Mouse (Mus musculus) limb, embryonic 13.5 days (tissue): Measurements from ENCODE around the gene Psen2. TPM values are rescaled to one million over a fixed set of nuclear protein-coding genes. Genes with fewer than 3 reads are reported as not detected.

Experiments
- ATAC-seq: fragments of 200-750 bp; cut with Nextera tagmentation; 2 replicates; pipeline ENCODE4 v1.8.0; 2017; ENCODE audit warnings: low read depth, moderate number of reproducible peaks, moderate TSS enrichment; ENCODE audit not compliant: low FRiP score
- H3K27ac ChIP-seq: fragments of 300-500 bp; sonication (generic); 2 replicates; pipeline ENCODE4 v1.5.1; 2015; ENCODE audit warnings: inconsistent platforms, mild to moderate bottlenecking, moderate library complexity
- H3K27me3 ChIP-seq: fragments of 300-500 bp; sonication (generic); 2 replicates; pipeline ENCODE4 v1.6.1; 2015; ENCODE audit warnings: mild to moderate bottlenecking, inconsistent platforms
- H3K36me3 ChIP-seq: fragments of 300-500 bp; sonication (generic); 2 replicates; pipeline ENCODE4 v1.6.1; 2015; ENCODE audit warnings: inconsistent platforms, mild to moderate bottlenecking, moderate library complexity
- H3K4me1 ChIP-seq: fragments of 300-500 bp; sonication (generic); 2 replicates; pipeline ENCODE4 v1.6.1; 2015; ENCODE audit warnings: inconsistent platforms
- H3K4me2 ChIP-seq: fragments of 300-500 bp; sonication (generic); replicated peaks from 2 replicates; pipeline ENCODE4 v1.6.1; 2015; ENCODE audit warnings: inconsistent platforms, mild to moderate bottlenecking, moderate library complexity
- H3K4me3 ChIP-seq: fragments of 300-500 bp; sonication (generic); 2 replicates; pipeline ENCODE4 v1.5.1; 2015; ENCODE audit warnings: moderate library complexity, mild to moderate bottlenecking, inconsistent platforms
- H3K9ac ChIP-seq: fragments of 300-500 bp; sonication (generic); 2 replicates; pipeline ENCODE4 v1.6.1; 2015; ENCODE audit warnings: mild to moderate bottlenecking, inconsistent platforms
- H3K9me3 ChIP-seq: fragments of 300-500 bp; sonication (generic); 2 replicates; pipeline ENCODE4 v1.6.1; 2016; ENCODE audit warnings: inconsistent platforms
- WGBS: fragments of 180-500 bp; shearing (Covaris S2); methylation state at CpG from one replicate; pipeline ENCODE4 v1.1.7; 2015; 5-methylcytosine and 5-hydroxymethylcytosine counted together
- polyA plus RNA-seq: library from polyadenylated mRNA; unstranded; fragments of >200 nt; fragmentation: Nextera tagmentation; extraction: Ambion mirVana; gene quantifications from 2 replicates; pipeline ENCODE4 v1.2.1, GENCODE M21; 2015

Psen2 gene
- polyA plus RNA-seq, 1 experiment from 2014 or later: 14.5 TPM

DNA sequence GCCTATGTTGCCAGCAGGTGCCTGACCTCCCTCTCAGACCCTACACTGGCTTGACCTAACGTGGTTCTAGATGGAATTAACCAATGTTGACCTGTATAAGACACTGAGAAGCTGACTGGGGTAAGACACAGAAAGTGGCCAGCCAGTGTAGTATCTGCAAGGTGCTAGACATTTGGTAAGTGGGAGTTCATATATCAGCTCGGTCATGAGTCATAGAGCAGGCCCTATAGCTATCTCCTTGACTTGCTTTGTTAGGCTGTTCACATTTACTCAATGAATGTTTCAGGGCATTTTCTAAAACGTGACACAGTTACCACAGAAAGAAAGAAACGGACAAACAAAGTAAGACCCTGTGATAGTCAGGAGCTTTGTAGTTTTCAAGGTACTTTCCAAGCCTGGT, 27.1 kb upstream of the Psen2 start:
- H3K27ac ChIP-seq: no peak overlapping the region
- H3K9me3 ChIP-seq: no peaks in the 10 kb centered on the region
- H3K27me3 ChIP-seq: no peaks in the 10 kb centered on the region
- no peak for ATAC-seq
- H3K4me3 ChIP-seq: no peak overlapping the region
- H3K9ac ChIP-seq: no peak overlapping the region
- 82% methylated on average over 4 of the region's 4 CpGs for WGBS
- H3K36me3 ChIP-seq: no peaks in the 10 kb centered on the region
- peaks cover 38% of the 10 kb centered on the region for H3K4me1 ChIP-seq
- no peak overlapping the region for H3K4me2 ChIP-seq

DNA sequence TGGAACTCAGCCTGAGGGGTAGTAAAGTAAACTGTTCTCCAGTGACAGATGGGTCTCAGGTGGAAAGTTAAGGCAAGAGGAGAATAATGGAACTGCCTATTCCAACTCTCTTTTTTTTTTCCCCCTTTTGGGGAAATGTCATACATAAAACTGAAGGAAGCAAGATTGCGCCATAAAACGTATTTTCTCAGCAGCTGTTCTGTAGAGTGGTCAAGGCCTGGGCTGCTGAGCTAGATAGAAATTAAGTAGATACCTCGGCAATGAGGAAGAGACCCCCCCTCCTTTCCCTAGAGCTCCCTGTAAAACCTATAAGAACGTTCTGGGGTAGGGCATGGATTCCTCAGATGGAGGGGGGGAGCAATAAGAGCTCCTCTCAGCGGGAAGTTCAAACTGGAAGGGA, 26.6 kb upstream of the Psen2 start:
- no peak overlapping the region for H3K9ac ChIP-seq
- H3K4me2 ChIP-seq: no peak overlapping the region
- H3K36me3 ChIP-seq: no peaks in the 10 kb centered on the region
- H3K4me3 ChIP-seq: no peak overlapping the region
- H3K9me3 ChIP-seq: no peaks in the 10 kb centered on the region
- 61% methylated on average over 5 of the region's 5 CpGs for WGBS
- H3K4me1 ChIP-seq: peaks cover 43% of the 10 kb centered on the region
- ATAC-seq: no peak
- H3K27me3 ChIP-seq: no peaks in the 10 kb centered on the region
- no peak overlapping the region for H3K27ac ChIP-seq

DNA sequence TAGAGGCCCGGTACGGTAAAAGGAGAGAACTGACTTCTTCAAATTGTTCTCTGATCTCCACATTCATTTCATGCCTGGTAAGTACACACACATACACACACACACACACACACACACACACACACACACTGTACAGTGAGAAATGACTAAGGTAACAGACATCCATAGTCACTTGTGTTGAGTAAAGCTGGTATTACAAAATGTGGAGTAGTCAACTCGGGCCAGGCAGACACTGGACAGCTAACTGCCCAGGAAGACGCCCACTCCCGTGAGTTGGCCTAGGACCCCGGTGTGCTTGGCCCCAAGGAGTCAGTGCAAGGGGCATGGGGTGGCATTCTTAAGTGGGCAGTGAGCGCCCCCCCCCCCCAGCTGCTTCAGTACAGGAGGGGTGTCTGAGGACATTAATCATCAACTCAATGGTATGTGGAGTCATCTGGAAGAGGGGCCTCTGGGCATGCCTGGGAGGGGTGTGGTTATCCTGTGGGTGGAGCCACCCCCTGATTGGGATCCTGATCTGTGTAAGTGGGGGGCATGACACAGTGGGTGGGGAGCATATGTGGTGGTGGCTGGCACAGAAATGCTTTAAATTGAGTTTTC, 25.7 kb upstream of the Psen2 start:
- WGBS: 84% methylated on average over 7 of the region's 7 CpGs
- Histone ChIP-seq H3K4me2 (no peak overlapping the region), H3K27me3 (no peaks in the 10 kb centered on the region), H3K9ac (no peak overlapping the region), H3K9me3 (no peaks in the 10 kb centered on the region), H3K4me3 (no peak overlapping the region), H3K36me3 (no peaks in the 10 kb centered on the region), H3K27ac (no peak overlapping the region), H3K4me1 (peaks cover 52% of the 10 kb centered on the region)
- no peak for ATAC-seq

DNA sequence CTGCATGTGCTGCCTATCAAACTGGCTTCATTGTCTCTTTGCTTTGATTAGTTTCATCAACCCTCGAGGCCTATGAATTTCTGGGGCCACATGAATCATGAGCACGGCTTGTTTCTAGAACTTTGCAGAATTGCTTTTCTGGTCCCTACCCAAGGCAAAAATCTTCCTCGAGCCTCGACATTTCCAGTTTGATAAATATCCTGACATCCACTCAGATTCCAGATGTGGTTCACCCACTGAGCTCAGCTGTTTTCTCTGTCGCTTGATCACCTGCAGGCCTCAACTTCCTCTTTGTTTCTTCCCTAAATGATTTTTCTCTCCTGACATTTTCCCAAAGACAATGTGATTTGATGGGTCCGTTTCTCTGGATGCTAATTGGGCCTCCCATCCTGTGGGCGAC, 25.0 kb upstream of the Psen2 start:
- no peak overlapping the region for H3K4me3 ChIP-seq
- no peaks in the 10 kb centered on the region for H3K9me3 ChIP-seq
- no peak overlapping the region for H3K27ac ChIP-seq
- H3K36me3 ChIP-seq: no peaks in the 10 kb centered on the region
- no peak overlapping the region for H3K4me2 ChIP-seq
- no peaks in the 10 kb centered on the region for H3K27me3 ChIP-seq
- H3K9ac ChIP-seq: no peak overlapping the region
- H3K4me1 ChIP-seq: peaks cover 57% of the 10 kb centered on the region
- WGBS: 72% methylated on average over 7 of the region's 7 CpGs
- ATAC-seq: no peak

DNA sequence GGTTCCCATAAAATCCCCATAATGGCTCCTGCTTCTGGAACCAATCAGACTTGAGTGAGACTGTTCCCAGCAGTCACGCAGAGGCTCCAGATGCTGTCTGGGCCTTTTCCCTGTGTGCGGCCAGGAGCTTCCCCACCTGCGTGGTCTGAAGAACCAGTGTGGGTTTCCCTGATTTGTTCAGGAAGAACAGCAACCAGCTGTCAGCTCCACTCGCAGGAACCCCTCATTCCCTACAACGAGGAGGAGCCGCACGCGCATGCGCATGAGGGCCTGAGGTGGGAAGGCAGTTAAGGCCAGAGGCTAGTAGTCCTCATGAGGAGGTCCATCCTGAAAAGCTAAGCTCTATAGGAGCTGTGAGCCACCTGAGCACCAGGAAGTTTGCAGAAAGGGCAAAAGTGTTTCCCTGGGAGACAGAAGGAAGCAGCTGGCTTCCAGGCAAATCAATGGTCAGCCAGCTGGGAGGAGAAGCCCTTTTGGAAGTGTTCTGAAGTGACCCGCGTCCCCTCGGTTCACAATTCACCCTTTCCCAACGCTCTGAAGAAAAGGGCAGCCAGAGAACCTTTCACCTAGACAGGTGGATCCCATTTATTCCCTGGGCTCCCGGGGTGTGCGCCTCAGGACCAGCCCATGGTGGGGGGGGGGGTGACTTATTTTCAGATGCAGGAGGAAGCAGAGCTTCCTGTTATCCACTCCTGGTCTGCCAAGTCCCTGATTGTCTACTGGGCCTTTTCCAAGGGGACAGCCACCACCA, 23.0 kb upstream of the Psen2 start:
- H3K4me1 ChIP-seq: peaks cover 62% of the 10 kb centered on the region
- 22% methylated on average over 15 of the region's 15 CpGs for WGBS
- peak; percentile 70; the same call in 1 of the 2 replicates for ATAC-seq
- H3K27me3 ChIP-seq: no peaks in the 10 kb centered on the region
- H3K27ac ChIP-seq: peak overlapping the region; percentile 76; the same call in 1 of the 2 replicates
- H3K36me3 ChIP-seq: no peaks in the 10 kb centered on the region
- no peaks in the 10 kb centered on the region for H3K9me3 ChIP-seq
- peak overlapping the region; percentile 17; the same call in 1 of the 2 replicates for H3K4me3 ChIP-seq
- H3K9ac ChIP-seq: no peak overlapping the region
- H3K4me2 ChIP-seq: peak overlapping the region; percentile 51

DNA sequence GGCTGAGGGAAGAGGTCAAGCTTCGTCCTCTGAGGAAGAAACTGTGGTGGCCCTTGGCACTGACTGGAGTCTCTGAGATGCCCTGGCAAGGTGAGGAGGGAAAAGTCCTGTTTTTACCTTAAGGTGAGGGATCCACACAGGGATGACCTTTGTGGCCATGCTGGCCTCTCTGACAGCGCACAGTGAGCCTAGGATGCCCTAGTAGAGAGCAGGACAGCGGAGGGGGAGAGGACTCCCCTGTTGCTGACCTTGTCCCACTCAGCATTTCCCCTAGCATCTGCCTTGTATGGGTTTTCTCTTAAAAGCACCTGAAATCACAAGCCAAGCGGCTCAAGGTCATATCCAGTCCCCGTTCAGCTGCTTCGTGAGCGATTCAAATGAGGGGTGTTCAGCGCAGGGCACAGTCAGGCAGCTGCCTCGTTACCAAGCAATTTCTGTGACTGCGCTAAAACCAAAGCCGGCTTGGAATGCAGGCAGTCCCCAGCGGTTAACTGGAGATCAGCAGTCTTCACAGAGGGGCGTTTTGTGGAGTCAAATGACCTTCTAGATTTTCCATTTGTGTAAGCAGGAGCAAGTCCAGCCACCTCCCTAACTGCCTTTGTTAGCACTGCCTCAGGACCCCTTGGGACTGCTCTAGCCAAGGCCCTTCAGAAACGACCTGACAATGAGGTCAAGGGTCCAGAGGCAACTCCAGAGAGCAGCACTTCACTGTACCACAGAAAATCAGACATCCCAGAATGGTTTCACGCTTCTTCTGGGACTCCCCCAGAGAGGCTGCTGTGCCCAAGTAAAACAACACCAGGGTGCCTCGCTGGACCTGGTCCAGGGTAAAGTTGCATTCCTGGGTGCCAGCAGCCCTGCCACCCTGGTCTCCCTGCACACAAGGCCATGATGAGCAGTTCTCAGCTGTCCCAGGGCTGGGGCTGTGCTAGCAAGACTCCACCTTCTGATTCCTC, 20.9 kb upstream of the Psen2 start:
- WGBS: 21% methylated on average over 16 of the region's 16 CpGs
- Histone ChIP-seq H3K9ac (no peak overlapping the region), H3K9me3 (no peaks in the 10 kb centered on the region), H3K4me3 (no peak overlapping the region), H3K27me3 (no peaks in the 10 kb centered on the region), H3K4me2 (peak overlapping the region; percentile 41), H3K27ac (peak overlapping the region; percentile 61; the same call in 1 of the 2 replicates), H3K36me3 (no peaks in the 10 kb centered on the region), H3K4me1 (peaks cover 55% of the 10 kb centered on the region)
- peak; percentile 48 for ATAC-seq

DNA sequence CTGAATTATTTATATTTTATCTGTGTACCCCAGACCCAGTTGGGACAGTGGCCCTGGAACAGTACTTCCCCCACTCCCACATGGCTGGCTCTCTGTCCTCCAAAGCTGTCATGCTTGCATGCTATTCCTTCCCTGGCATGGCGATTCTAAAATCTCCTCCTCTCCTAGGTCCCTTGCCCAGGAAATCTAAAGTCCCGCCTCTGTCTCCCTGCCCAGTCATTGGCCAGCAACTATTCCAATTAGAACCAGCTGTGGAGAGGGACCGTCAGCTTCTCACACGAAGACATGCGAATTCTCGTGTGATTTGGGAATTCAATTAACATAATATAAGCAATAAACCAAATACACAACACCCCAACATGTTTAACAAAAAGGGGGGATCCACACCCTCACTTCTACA, 19.3 kb upstream of the Psen2 start:
- H3K36me3 ChIP-seq: no peaks in the 10 kb centered on the region
- ATAC-seq: no peak
- H3K9me3 ChIP-seq: no peaks in the 10 kb centered on the region
- no peak overlapping the region for H3K27ac ChIP-seq
- peaks cover 50% of the 10 kb centered on the region for H3K4me1 ChIP-seq
- no peak overlapping the region for H3K4me3 ChIP-seq
- H3K4me2 ChIP-seq: no peak overlapping the region
- H3K27me3 ChIP-seq: no peaks in the 10 kb centered on the region
- no peak overlapping the region for H3K9ac ChIP-seq
- 14% methylated on average over 6 of the region's 6 CpGs for WGBS

DNA sequence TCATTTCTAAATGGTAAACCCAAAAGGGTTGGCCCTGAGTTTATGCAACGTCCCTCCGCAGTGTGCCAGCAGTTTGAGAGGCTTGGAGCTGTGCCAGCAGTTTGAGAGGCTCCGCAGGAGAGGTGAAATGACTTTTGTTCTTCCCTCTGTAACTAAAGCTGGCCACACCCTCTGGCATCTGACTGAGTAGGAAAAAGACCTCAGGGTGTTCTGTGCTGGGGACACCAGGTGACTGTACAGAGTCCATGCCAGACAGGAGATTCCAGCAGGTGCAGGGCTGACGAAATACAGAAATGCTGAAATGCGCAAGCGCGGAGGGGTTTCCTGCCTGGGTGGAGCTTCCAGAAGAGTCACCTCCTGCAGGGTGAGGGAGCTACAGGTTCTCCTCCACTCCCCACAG, 16.4 kb upstream of the Psen2 start:
- H3K27ac ChIP-seq: no peak overlapping the region
- 0 out of 2 replicates have a peak overlapping the region, but pooled peaks have one; percentile 23 for H3K4me2 ChIP-seq
- 23% methylated on average over 7 of the region's 7 CpGs for WGBS
- ATAC-seq: no peak
- H3K9me3 ChIP-seq: no peaks in the 10 kb centered on the region
- no peaks in the 10 kb centered on the region for H3K27me3 ChIP-seq
- H3K4me3 ChIP-seq: no peak overlapping the region
- H3K36me3 ChIP-seq: no peaks in the 10 kb centered on the region
- H3K4me1 ChIP-seq: peaks cover 31% of the 10 kb centered on the region
- no peak overlapping the region for H3K9ac ChIP-seq

DNA sequence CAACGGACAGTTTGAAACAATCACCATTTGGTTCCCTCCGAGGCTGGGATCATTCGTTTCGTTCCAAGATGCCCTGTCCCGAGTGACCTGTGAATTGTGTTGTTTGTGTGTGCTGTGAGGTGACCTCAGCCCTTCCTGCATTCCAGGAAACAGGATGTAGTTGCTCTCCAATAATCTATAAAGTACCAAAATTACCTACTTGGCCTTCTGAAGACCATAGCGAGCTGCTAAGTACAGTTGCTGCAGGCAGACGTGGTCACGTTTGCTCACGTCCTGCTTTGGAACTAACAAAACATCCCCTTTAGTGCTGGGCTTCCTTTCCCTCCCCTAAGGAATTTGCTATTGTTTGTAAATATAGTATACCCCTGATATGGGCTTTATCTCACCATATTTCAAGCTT, 14.3 kb upstream of the Psen2 start:
- no peak for ATAC-seq
- Histone ChIP-seq H3K4me1 (peaks cover 24% of the 10 kb centered on the region), H3K9ac (no peak overlapping the region), H3K4me3 (no peak overlapping the region), H3K9me3 (no peaks in the 10 kb centered on the region), H3K27me3 (no peaks in the 10 kb centered on the region), H3K4me2 (no peak overlapping the region), H3K36me3 (no peaks in the 10 kb centered on the region), H3K27ac (no peak overlapping the region)
- 59% methylated on average over 9 of the region's 9 CpGs for WGBS

DNA sequence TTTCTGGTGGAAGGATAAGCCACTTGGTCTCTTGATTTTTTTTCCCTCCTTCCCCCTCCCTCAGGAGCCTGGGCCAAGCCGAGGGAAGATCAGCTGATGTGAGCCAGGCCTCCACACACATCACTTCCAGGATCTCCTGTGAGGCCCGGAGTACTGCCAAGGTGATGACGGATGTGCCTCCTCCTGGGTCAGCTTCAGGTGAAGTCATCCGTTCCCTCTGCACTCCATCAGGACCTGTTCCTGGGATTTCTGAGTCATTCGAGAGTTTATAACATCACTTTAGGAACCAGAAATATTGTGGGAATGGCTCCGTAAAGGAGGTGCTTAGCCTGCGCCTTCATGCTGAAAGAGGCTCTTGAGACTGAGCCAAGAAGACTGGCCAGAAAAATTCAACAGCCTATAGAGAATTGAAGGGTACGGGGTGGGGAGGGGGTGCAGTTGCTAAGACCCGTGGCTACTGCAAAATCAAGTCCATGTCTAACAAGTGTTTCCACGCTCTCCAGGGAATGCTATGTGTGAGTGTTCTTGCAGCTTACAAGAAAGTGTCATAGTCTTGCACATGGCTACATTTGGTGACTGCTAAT, 11.6 kb upstream of the Psen2 start:
- peaks cover 16% of the 10 kb centered on the region for H3K4me1 ChIP-seq
- peak; percentile 87 for ATAC-seq
- WGBS: 57% methylated on average over 10 of the region's 10 CpGs

DNA sequence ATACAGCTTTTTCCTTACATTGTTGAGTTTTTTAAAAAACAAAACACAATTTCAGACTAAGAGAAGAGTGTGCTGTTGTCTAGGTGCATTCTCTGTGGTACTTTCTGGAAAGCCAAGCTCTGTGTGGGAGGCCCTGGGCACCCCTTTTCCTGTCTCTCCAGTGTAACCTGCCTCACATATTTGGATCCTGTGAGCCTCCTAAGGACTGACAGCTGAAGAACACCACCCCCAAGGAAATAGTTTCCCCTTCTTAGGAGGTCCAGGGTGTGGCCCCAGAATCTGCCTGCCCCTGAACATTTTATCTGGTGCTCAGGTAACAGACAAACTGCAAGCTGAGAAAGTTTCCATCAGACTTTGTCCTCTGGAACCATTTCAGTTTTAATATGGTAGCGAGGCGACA, 5.8 kb upstream of the Psen2 start:
- WGBS: 81% methylated on average over 2 of the region's 2 CpGs
- H3K9me3 ChIP-seq: no peaks in the 10 kb centered on the region
- ATAC-seq: peak; percentile 22; the same call in 1 of the 2 replicates
- peaks cover 13% of the 10 kb centered on the region for H3K27me3 ChIP-seq
- no peaks in the 10 kb centered on the region for H3K36me3 ChIP-seq
- H3K4me1 ChIP-seq: peaks cover 12% of the 10 kb centered on the region; the same call in 1 of the 2 replicates
- no peak overlapping the region for H3K9ac ChIP-seq
- H3K4me2 ChIP-seq: no peak overlapping the region
- H3K4me3 ChIP-seq: no peak overlapping the region
- 0 out of 2 replicates have a peak overlapping the region, but pooled peaks have one; percentile 7 for H3K27ac ChIP-seq

More for the DNA sequence above, 11.6 kb upstream of the Psen2 start:
- no peaks in the 10 kb centered on the region for H3K27me3 ChIP-seq
- no peaks in the 10 kb centered on the region for H3K36me3 ChIP-seq
- H3K27ac ChIP-seq: peak overlapping the region; percentile 7; the same call in 1 of the 2 replicates
- H3K4me3 ChIP-seq: no peak overlapping the region
- no peak overlapping the region for H3K9ac ChIP-seq
- no peak overlapping the region for H3K4me2 ChIP-seq
- H3K9me3 ChIP-seq: no peaks in the 10 kb centered on the region
